Mouse (Mus musculus) heart, postnatal 14 days (tissue): ENCODE measurements at regions not wholly inside any gene's neighbourhood (a gene's known extent, or its start where the extent isn't known, plus 50 kb on each side); places are given as distances from the start of the nearest gene placed in this dataset.
"Not testable (repeated sequence)": the region's sequence is repeated elsewhere in the genome, so short reads cannot be mapped to it uniquely, and the experiment has no call there.

Experiments
- DNase-seq, 2 experiments: peaks; one replicate each; pipeline ENCODE4 v3.0.0; 2021 to 2022
- intact Hi-C: fragments of 180-260 bp; cut with DNase I; formaldehyde crosslinking; loops from one replicate; pipeline ENCODE4 v1.15.1; 2025

GRCm38 (mm10) chr10:19297669-19298068 is 58.7 kb upstream of the Olig3 start:
- peak in 1 of 2 experiments; percentile 8 for DNase-seq
- intact Hi-C loops: loop anchor here (5.0 kb wide), 1 partner anchor 220 kb away; no protein-coding TSS in a partner anchor

DNA sequence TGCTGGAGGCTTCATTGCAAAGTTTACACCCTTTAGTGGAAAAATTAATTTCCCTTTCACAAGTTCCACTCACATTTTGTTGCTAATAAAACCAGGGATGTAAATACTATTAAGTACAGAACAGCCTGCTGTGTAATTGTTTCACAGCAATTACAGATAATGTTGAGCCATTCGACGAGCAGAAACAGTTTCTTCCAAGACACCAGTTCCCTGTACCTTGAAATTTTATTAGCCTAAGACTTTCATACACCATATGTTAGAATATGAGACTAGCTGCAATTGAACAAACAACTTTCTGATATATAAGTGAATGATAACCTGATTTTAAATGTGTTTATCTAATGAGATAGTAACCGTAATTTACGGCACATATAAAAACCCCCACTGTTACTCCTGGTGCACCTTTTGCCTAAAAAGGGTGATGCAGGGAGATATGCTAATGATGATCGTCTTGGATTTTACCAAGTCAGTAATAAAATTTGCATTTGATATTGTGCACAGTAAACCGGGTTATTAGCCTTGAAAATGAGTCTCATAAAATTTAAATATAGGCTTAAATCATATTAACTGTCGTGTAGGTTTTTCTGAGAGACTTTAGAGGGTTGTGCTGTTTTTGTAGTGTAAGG is 60.8 kb upstream of the Olig3 start:
- DNase-seq: no peak
- intact Hi-C loops: loop anchor here (5.0 kb wide), 1 partner anchor 222 kb away; no protein-coding TSS in a partner anchor

GRCm38 (mm10) chr10:19291474-19291873 is 64.9 kb upstream of the Olig3 start:
- intact Hi-C loops: no loop called here
- DNase-seq: no peak

GRCm38 (mm10) chr10:19291039-19291438 is 65.3 kb upstream of the Olig3 start:
- intact Hi-C loops, DNase-seq: not testable (repeated sequence)

- intact Hi-C loops: no loop called here
- no peak for DNase-seq
These were observed 74.2 kb upstream of the Olig3 start for GRCm38 (mm10) chr10:19282166-19282565.

- no peak for DNase-seq
- intact Hi-C loops: no loop called here
These were observed 75.3 kb upstream of the Olig3 start for GRCm38 (mm10) chr10:19281021-19281420.

DNA sequence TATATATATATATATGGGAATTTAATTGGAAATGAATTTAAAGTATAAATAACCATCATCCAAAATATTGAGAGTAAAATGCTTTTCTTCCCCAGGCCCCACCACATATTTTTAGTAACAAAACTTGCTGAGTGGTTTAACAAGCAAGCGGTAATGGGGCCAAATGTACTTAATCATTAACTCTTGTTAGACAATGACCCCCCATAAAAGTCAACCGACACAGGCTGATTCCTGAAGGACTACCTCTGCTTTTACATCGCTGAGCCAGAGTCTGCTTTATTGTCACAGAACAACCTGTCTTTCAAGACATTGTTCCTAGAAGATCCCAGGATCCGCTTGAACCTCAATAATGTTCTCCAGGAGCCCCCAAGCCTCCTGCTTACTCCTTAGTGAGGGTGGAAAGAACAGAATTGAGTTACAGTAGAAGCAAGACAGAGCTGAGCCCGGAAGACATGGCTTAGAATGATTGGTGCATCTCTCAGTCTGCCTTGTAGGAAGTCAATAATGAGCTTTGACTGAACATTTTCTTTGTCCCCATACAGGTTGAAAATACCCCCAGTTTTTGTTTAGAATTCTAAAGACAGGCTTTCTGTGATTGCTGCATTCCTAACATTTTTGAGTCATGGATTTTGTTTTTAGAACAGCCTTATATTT is 78.0 kb upstream of the Olig3 start:
- intact Hi-C loops: no loop called here
- DNase-seq: no peak

DNA sequence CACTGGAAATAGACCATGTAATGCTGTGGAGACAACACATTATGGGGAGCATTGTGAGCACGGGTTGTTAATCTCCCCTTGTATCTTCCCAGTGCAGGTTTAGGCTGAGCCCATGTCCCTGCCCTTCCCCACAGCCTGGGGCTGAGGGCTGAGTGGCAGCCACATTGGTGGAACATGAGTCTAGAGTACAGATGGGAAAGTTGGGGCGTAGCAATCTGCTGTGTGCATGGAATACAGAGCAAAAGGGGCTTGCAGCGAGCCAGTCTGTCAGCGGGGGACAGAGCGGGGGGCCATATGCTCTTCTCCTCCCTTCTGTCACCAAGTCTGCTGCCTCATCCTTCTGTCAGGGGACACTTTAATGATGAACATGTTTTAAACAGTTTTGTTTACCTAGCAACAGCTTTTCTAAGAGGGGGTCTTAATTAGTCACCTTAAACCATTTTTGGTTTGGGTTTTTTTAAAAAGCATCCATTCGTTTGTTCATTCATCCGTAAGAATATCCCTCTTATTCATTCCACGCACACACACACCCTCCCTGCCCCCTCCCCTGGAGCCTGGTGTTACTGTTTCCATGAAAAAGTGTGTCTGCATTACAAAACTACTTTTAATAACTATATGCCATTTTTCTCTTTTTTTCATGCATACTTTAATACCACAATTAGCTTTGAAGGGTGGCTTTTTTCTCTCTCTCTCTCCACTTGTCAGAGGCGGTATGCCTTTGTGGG is 79.1 kb upstream of the Olig3 start:
- intact Hi-C loops: no loop called here

DNA sequence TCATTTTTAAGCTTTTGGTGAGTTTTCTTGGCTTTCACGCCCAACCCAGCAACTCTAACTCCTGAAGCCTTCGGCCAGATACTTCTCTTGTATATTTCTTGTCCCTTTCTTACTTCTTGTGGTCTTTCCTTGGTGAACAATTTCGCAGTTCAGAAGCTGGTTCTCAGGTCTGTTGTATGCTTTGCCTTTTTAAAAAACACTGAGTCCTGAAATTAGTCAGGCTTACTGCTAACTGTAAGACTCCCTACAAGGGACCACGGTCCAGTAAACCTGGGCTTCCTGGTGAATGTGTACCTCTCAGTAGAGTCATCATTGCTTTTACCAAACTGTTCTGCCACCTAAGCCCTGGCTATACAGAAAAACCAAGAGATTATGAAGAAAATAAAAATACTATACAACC is 81.3 kb upstream of the Olig3 start:
- no peak for DNase-seq
- intact Hi-C loops: no loop called here

More for the DNA sequence above, 79.1 kb upstream of the Olig3 start:
- no peak for DNase-seq

- DNase-seq: no peak
These were observed 86.9 kb upstream of the Olig3 start for GRCm38 (mm10) chr10:19269418-19269817.

DNA sequence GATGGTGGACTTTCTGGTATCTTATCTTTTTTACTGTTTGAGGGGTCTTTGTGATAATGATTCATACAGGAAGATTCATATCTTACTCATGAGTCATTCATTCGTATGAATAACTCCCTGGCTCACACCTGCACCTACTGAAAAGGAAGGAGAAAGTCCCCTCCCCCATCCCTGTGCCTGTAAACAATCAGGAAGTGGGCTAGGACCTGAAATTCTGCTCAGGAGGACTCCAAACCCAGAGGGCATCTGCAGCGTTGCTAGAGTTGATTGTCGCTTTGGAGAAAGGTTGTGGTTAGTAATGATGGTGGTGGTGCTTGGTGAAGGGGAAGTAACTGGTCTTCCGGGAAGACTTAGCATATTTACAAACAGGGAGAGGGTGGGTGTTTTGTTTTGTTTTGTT is 88.3 kb upstream of the Olig3 start:
- intact Hi-C loops: no loop called here
- DNase-seq: no peak

More at GRCm38 (mm10) chr10:19269418-19269817, 86.9 kb upstream of the Olig3 start:
- intact Hi-C loops: no loop called here

DNA sequence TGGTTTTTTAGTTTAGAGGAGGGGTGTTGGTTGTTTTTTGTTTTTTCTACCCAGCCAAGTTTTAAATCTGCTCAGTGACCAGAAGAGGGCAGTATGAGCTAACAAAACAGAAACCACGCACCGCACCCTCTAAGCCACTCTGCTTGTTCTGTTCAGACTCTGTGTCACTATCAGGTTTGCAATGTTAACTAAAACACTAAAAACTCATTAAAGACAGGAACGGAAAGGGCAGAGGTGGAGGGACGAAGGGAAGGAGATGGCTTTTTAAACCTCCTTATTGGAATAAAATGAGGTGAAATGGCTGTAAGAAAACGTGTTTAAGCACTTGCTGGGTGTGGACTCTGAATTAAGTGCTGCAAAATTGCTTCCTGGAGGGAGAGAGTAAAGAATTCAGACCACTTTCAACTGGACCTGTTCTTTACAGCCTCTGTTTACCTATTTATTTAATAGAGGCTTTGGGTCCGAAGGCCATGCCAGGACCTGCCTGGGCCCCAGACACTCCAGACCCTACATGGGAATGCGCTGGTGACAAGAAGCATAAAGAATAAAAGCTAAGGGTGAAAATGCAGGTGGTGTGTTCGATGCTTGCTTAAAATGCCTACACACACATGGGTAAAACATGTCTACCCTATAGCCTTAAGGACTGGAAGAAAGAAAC is 116.1 kb upstream of the Olig3 start:
- DNase-seq: peak; percentile 15 to 40
- intact Hi-C loops: loop anchor here (1.0 to 5.0 kb wide), 4 partner anchors 252 to 655 kb away; no protein-coding TSS in a partner anchor

DNA sequence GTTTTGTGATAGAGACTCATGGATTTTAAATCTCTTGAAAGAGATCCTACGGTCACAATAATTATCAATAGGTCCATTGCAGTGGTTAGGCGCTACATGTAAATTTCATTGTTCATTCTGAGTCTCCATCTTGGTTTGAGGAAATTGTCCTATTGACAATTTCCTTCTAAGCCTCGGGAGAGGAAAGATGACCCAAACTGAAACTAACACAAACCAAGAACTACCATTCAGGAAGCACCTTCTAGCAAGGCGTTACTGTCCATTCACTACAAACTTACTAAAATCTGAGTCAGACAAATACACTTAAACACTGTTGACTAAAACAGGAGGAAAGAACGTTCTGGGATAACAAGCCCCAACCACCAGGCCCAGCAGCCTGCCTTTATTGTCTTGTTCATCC is 140.1 kb upstream of the Olig3 start:
- DNase-seq: no peak
- intact Hi-C loops: no loop called here

DNA sequence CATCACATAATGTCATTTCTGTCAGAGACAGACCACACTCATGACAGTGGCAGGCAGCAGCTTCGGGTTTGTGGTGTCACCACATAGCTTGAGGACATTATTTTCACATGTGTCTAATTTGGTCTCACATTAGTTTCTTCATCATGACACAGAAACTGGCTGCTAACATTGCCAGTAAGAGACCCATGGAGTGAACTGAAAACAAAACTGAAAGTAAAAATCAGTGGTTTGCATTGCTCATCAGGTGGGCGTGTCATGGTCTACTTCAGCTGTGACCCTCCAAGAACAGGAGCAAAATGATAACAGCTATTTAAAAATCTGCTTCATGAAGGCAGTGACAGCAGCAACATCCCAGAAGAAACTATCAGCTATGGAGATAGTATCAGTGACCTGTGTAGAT is 146.6 kb upstream of the Olig3 start:
- DNase-seq: no peak
- intact Hi-C loops: no loop called here

DNA sequence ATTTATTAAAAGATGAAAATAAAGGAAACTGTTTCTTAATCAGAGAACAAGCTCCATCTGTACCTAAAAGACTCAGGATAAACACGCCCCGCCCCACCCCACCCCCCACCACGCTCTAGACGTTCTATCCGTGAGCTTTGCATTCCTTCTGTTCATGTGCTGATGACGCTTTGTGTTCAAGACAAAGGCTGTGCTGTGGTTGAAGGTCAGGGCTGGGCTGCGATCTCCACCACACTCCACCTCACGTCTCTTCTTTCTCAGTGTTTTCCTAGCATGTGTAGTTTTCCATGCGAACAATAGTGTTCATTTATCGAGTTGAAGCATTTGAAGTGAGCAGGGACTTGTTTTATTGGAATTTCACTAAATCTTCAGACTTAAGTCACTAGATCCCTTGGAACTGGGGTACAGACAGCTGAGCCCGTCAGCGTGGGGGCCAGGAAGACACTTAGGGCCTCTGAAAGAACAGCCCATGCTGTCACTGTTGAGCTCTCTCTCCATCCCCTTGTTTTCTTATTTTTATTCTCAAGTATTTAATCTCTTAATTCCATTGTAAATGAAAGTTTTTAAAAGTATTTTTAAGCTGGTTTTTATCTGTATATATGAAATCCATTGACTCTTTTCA is 148.1 kb upstream of the Olig3 start:
- DNase-seq: no peak
- intact Hi-C loops: no loop called here

DNA sequence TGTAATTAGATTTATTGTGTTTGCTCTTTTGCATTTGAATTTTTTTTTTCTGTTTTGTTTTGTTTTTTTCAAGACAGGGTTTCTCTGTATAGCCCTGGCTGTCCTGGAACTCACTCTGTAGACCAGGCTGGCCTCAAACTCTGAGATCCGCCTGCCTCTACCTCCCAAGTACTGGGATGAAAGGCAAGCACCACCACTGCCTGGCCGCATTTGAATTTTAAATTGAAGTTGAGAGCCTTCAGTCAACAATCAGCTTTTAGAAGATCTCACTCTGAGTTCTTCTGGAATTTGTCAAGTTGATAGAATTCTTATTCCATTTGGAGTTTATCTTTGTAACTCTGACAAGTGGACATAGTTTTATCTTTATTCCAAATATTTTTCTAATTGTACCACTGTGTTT is 148.8 kb upstream of the Olig3 start:
- intact Hi-C loops: no loop called here
- no peak for DNase-seq

DNA sequence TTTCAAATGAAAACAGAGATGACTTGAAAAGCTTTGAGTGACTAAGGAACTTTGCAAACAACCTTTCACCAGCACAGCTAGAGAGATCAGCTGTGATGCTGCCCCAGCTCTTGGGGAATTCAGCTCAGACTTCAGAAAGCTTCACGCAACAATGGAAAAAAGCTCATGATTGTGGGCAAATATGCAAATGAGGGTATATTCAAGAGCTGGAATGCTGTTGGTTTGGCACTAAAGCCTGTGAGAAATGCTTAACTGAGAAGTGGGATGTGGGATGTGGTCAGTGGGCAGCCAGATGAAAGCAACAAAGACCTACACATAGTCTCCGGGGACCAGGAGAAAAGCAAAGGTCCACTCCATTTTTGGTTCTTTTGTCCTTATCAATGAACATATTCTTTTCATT is 156.0 kb upstream of the Olig3 start:
- DNase-seq: no peak

DNA sequence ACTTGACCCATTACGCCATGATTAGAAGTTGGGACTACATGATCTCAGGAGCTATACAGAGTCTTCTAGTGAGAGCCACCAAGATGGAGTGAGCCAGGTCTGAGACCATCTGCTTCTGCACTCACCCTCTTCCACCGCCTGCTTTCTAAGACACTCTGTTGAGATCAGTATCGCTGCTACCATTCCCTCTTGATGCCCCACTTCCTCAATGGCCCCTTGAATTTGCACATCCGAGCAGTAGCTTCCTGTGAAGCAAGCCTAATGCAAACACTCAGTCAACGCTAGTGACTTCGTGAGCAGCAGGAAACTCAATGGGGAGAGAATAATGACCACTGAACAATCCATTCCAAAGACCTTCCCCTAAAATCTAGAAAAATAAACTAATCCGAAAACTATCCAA is 160.7 kb upstream of the Olig3 start:
- DNase-seq: no peak
- intact Hi-C loops: no loop called here

More for the DNA sequence above, 156.0 kb upstream of the Olig3 start:
- intact Hi-C loops: no loop called here

- no peak for DNase-seq
- intact Hi-C loops: no loop called here
These were observed 161.7 kb upstream of the Olig3 start for GRCm38 (mm10) chr10:19194646-19195045.

- DNase-seq: no peak
- intact Hi-C loops: no loop called here
These were observed 163.2 kb upstream of the Olig3 start for GRCm38 (mm10) chr10:19192971-19193758.
